Mouse (Mus musculus): ENCODE measurements around the gene Eif4e.

GRCm38 (mm10) chr3:138588001-138588400 is 62.0 kb downstream of the Eif4e start:
- TF ChIP-seq POLR2A (IDR thresholded peaks at IDR 0.05; ENCODE audit: insufficient read length, low read depth) = no peak
- TF ChIP-seq TCF12 (IDR thresholded peaks at IDR 0.05; ENCODE audit: insufficient read depth, poor library complexity, severe bottlenecking) = no peak
- TF ChIP-seq POLR2AphosphoS2 (IDR thresholded peaks at IDR 0.05; ENCODE audit: insufficient read length, low read depth) = no peak
- TF ChIP-seq REST (IDR thresholded peaks at IDR 0.05; ENCODE audit: insufficient read depth, insufficient read length) = no peak
- TF ChIP-seq E2F4 (IDR thresholded peaks at IDR 0.05; ENCODE audit: insufficient read depth) = no peak
- TF ChIP-seq USF1 (IDR thresholded peaks at IDR 0.05; ENCODE audit: low read depth) = no peak
- TF ChIP-seq MYOD1 (IDR thresholded peaks at IDR 0.05; ENCODE audit: control insufficient read depth in 1 of 3, insufficient read length in 2 of 3, low read depth in 2 of 3) = peak in 1 of 3 experiments; percentile 38
- TF ChIP-seq TCF3 (IDR thresholded peaks at IDR 0.05; ENCODE audit: insufficient read length, low read depth) = no peak
- no peak for TF ChIP-seq MAX (IDR thresholded peaks at IDR 0.05; ENCODE audit: low read depth)
- no peak for TF ChIP-seq MYOG (IDR thresholded peaks at IDR 0.05; ENCODE audit: control insufficient read depth in 1 of 3, insufficient read depth in 1 of 3, insufficient read length in 2 of 3, low read depth in 2 of 3)
- no peak for TF ChIP-seq SRF (IDR thresholded peaks at IDR 0.05; ENCODE audit: control insufficient read depth, insufficient read length, low read depth)
- no peak for TF ChIP-seq CEBPB (IDR thresholded peaks at IDR 0.05; ENCODE audit: insufficient read depth, poor library complexity, severe bottlenecking)
